Mouse (Mus musculus) monocyte, adult 5-6 weeks (primary cell): Measurements from ENCODE around the gene Htr5b. TPM values are rescaled to one million over a fixed set of nuclear protein-coding genes. Genes with fewer than 3 reads are reported as not detected.
A peak's percentile ranks its signal among the peaks of the same experiment; 100 is the strongest.

Experiments used
- ATAC-seq: fragments of 153-309, 156-312 bp; replicated peaks from 2 replicates; pipeline ENCODE4 v1.8.0; 2017; ENCODE audit warnings: mild to moderate bottlenecking; ENCODE audit not compliant: low TSS enrichment, insufficient number of reproducible peaks, severe bottlenecking, poor library complexity, low FRiP score
- total RNA-seq: library from RNA; stranded (forward); fragments of 200-1000, 200-491, 200-594 nt; gene quantifications from 3 replicates; pipeline ENCODE4 v1.2.3, GENCODE M21; 2017

The Htr5b gene
- not detected in 3 replicates for total RNA-seq

- ATAC-seq, result no peak
Observed at GRCm38 (mm10) chr1:121528399-121528720, at the start of gene Htr5b. TSS of gene Htr5b (minus strand) at chr1:121528465.

GRCm38 (mm10) chr1:121577491-121577890 lies 49.2 kb upstream of the Htr5b start:
- ATAC-seq, result no peak

- ATAC-seq, result no peak
Observed at GRCm38 (mm10) chr1:121570522-121570921, 42.3 kb upstream of the Htr5b start.

- peak; percentile 97 for ATAC-seq
Observed at GRCm38 (mm10) chr1:121567521-121568489, 39.5 kb upstream of the Htr5b start, which contains the start of gene Ddx18. TSS of gene Ddx18 (minus strand) at chr1:121567989.

GRCm38 (mm10) chr1:121557861-121558260 lies 29.6 kb upstream of the Htr5b start:
- no peak for ATAC-seq

GRCm38 (mm10) chr1:121551457-121551835 lies 23.2 kb upstream of the Htr5b start:
- no peak for ATAC-seq

- ATAC-seq, result no peak
Observed at GRCm38 (mm10) chr1:121550801-121551456, 22.7 kb upstream of the Htr5b start.

GRCm38 (mm10) chr1:121549456-121549855 lies 21.2 kb upstream of the Htr5b start:
- no peak for ATAC-seq

- no peak for ATAC-seq
Observed at GRCm38 (mm10) chr1:121548667-121549066, 20.4 kb upstream of the Htr5b start.

GRCm38 (mm10) chr1:121546844-121547243 lies 18.6 kb upstream of the Htr5b start:
- ATAC-seq, result no peak

GRCm38 (mm10) chr1:121540361-121540760 lies 12.1 kb upstream of the Htr5b start:
- ATAC-seq, result no peak

GRCm38 (mm10) chr1:121531439-121531838 lies 3.2 kb upstream of the Htr5b start:
- no peak for ATAC-seq

GRCm38 (mm10) chr1:121529286-121529685 lies 1.0 kb upstream of the Htr5b start:
- ATAC-seq, result no peak

GRCm38 (mm10) chr1:121527600-121528398 lies 466 bp downstream of the Htr5b start:
- no peak for ATAC-seq

- no peak for ATAC-seq
Observed at GRCm38 (mm10) chr1:121527061-121527460, 1.2 kb downstream of the Htr5b start.

- ATAC-seq, result no peak
Observed at GRCm38 (mm10) chr1:121518609-121519008, 9.7 kb downstream of the Htr5b start.

- no peak for ATAC-seq
Observed at GRCm38 (mm10) chr1:121511966-121512365, 16.3 kb downstream of the Htr5b start.

- no peak for ATAC-seq
Observed at GRCm38 (mm10) chr1:121511186-121511585, 17.1 kb downstream of the Htr5b start.
